Mouse (Mus musculus) megakaryocyte, embryonic 14.5 days (primary cell): Measurements from ENCODE around the gene Laptm4a. TPM values are rescaled to one million over a fixed set of nuclear protein-coding genes. Genes with fewer than 3 reads are reported as not detected.
"Not testable (repeated sequence)": the region's sequence is repeated elsewhere in the genome, so short reads cannot be mapped to it uniquely, and the experiment has no call there.

ENCODE experiments used
- H3K27me3 ChIP-seq: replicated peaks from 2 replicates; pipeline ENCODE3; 2012; ENCODE audit warnings: inconsistent platforms
- H3K36me3 ChIP-seq: replicated peaks from 2 replicates; pipeline ENCODE3; 2012; ENCODE audit warnings: low read length, inconsistent platforms, mixed read lengths
- H3K4me1 ChIP-seq: 2 replicates; pipeline ENCODE4 v1.6.1; 2012; ENCODE audit warnings: inconsistent platforms
- H3K4me3 ChIP-seq: replicated peaks from 2 replicates; pipeline ENCODE3; 2012; ENCODE audit warnings: moderate library complexity, mild to moderate bottlenecking, inconsistent platforms
- H3K9me3 ChIP-seq: 2 replicates; pipeline ENCODE4 v1.6.1; 2012; ENCODE audit warnings: inconsistent platforms
- FLI1 ChIP-seq: IDR thresholded peaks from 2 replicates; pipeline ENCODE4 v1.6.1; 2012; ENCODE audit warnings: low read length, inconsistent platforms, mixed read lengths
- GATA1 ChIP-seq: IDR thresholded peaks from 3 replicates; pipeline ENCODE4 v1.6.1; 2012; ENCODE audit warnings: mixed read lengths, low read length, inconsistent platforms, borderline replicate concordance
- polyA plus RNA-seq: library from polyadenylated mRNA; stranded (reverse); fragments of >175 nt; gene quantifications from 2 replicates; pipeline ENCODE4 v1.2.3, GENCODE M21; 2012; ENCODE audit warnings: low replicate concordance; ENCODE audit not compliant: insufficient read depth

The Laptm4a gene
- polyA plus RNA-seq, 1 experiment, result 34.8 TPM

- peaks cover 73% of the 10 kb centered on the region for H3K36me3 ChIP-seq
These were observed 6.2 kb downstream of the Laptm4a start for GRCm38 (mm10) chr12:8927652-8928051.

GRCm38 (mm10) chr12:8928766-8929165 is 7.3 kb downstream of the Laptm4a start:
- H3K36me3 ChIP-seq, result peaks cover 84% of the 10 kb centered on the region
- peaks cover 72% of the 10 kb centered on the region for H3K4me1 ChIP-seq

More at GRCm38 (mm10) chr12:8927652-8928051, 6.2 kb downstream of the Laptm4a start:
- Histone ChIP-seq H3K4me3 (peak overlapping the region; percentile 70), H3K9me3 (no peaks in the 10 kb centered on the region), H3K27me3 (no peaks in the 10 kb centered on the region), H3K4me1 (peaks cover 68% of the 10 kb centered on the region)
- TF ChIP-seq GATA1, result no peak
- no peak for TF ChIP-seq FLI1

GRCm38 (mm10) chr12:8931083-8931482 is 9.6 kb downstream of the Laptm4a start:
- Histone ChIP-seq H3K4me1 (peaks cover 54% of the 10 kb centered on the region), H3K36me3 (peaks cover 85% of the 10 kb centered on the region), H3K9me3 (no peaks in the 10 kb centered on the region), H3K27me3 (no peaks in the 10 kb centered on the region), H3K4me3 (peak overlapping the region; percentile 11)
- TF ChIP-seq GATA1, result no peak
- no peak for TF ChIP-seq FLI1

More at GRCm38 (mm10) chr12:8928766-8929165, 7.3 kb downstream of the Laptm4a start:
- Histone ChIP-seq H3K27me3 (no peaks in the 10 kb centered on the region), H3K9me3 (no peaks in the 10 kb centered on the region), H3K4me3 (no peak overlapping the region)
- TF ChIP-seq FLI1, result no peak
- no peak for TF ChIP-seq GATA1

GRCm38 (mm10) chr12:8935349-8935748 is 13.9 kb downstream of the Laptm4a start:
- Histone ChIP-seq H3K4me3 (no peak overlapping the region), H3K9me3 (no peaks in the 10 kb centered on the region), H3K27me3 (no peaks in the 10 kb centered on the region), H3K36me3 (peaks cover 89% of the 10 kb centered on the region), H3K4me1 (peaks cover 24% of the 10 kb centered on the region)
- no peak for TF ChIP-seq FLI1
- no peak for TF ChIP-seq GATA1

- not testable (repeated sequence) for H3K27me3 ChIP-seq, H3K4me3 ChIP-seq, H3K9me3 ChIP-seq
- Histone ChIP-seq H3K36me3 (peaks cover 81% of the 10 kb centered on the region), H3K4me1 (peaks cover 20% of the 10 kb centered on the region)
These were observed 14.7 kb downstream of the Laptm4a start for GRCm38 (mm10) chr12:8936210-8936609.

GRCm38 (mm10) chr12:8939490-8939889 is 18.0 kb downstream of the Laptm4a start:
- H3K4me3 ChIP-seq, result no peak overlapping the region

GRCm38 (mm10) chr12:8940011-8941005 is 18.8 kb downstream of the Laptm4a start:
- H3K36me3 ChIP-seq, result peaks cover 43% of the 10 kb centered on the region
- H3K4me3 ChIP-seq, result no peak overlapping the region
- peaks cover 23% of the 10 kb centered on the region for H3K4me1 ChIP-seq
- TF ChIP-seq FLI1 (no peak), GATA1 (no peak)
- H3K27me3 ChIP-seq, result peaks cover under 1% of the 10 kb centered on the region
- H3K9me3 ChIP-seq, result no peaks in the 10 kb centered on the region

More at GRCm38 (mm10) chr12:8939490-8939889, 18.0 kb downstream of the Laptm4a start:
- Histone ChIP-seq H3K27me3 (no peaks in the 10 kb centered on the region), H3K4me1 (peaks cover 22% of the 10 kb centered on the region), H3K9me3 (no peaks in the 10 kb centered on the region), H3K36me3 (peaks cover 51% of the 10 kb centered on the region)
- TF ChIP-seq FLI1, result no peak
- no peak for TF ChIP-seq GATA1

GRCm38 (mm10) chr12:8941131-8941615 is 19.7 kb downstream of the Laptm4a start:
- Histone ChIP-seq H3K36me3 (peaks cover 34% of the 10 kb centered on the region), H3K4me1 (peaks cover 29% of the 10 kb centered on the region), H3K9me3 (no peaks in the 10 kb centered on the region), H3K27me3 (peaks cover 9% of the 10 kb centered on the region), H3K4me3 (no peak overlapping the region)
- TF ChIP-seq FLI1 (no peak), GATA1 (no peak)

GRCm38 (mm10) chr12:8941699-8942392 is 20.4 kb downstream of the Laptm4a start:
- Histone ChIP-seq H3K9me3 (no peaks in the 10 kb centered on the region), H3K4me1 (peaks cover 30% of the 10 kb centered on the region), H3K36me3 (peaks cover 27% of the 10 kb centered on the region), H3K27me3 (peaks cover 16% of the 10 kb centered on the region), H3K4me3 (no peak overlapping the region)
- TF ChIP-seq FLI1 (no peak), GATA1 (no peak)

GRCm38 (mm10) chr12:8947163-8947562 is 25.7 kb downstream of the Laptm4a start:
- Histone ChIP-seq H3K4me3 (peak overlapping the region; percentile 14), H3K4me1 (peaks cover 34% of the 10 kb centered on the region), H3K27me3 (peaks cover 53% of the 10 kb centered on the region), H3K36me3 (no peaks in the 10 kb centered on the region), H3K9me3 (no peaks in the 10 kb centered on the region)
- no peak for TF ChIP-seq GATA1
- TF ChIP-seq FLI1, result no peak
